Mouse (Mus musculus) stomach, postnatal 0 days (tissue): Measurements from ENCODE around the gene Kdm2b.

Experiments
- CTCF ChIP-seq: IDR thresholded peaks from 2 replicates; pipeline ENCODE4 v1.5.1; 2016; ENCODE audit warnings: antibody characterized with exemption, low read depth, mild to moderate bottlenecking, moderate library complexity
- EP300 ChIP-seq: optimal IDR thresholded peaks from 2 replicates; pipeline ENCODE3; 2016; ENCODE audit warnings: antibody characterized with exemption

- TF ChIP-seq CTCF (no peak), EP300 (no peak)
These were observed 50.9 kb downstream of the Kdm2b start for GRCm38 (mm10) chr5:122938676-122939075.
